Mouse (Mus musculus) gastrocnemius, postnatal 14 days (tissue): ENCODE data around the gene Gpr25. TPM values are rescaled to one million over a fixed set of nuclear protein-coding genes. Genes with fewer than 3 reads are reported as not detected.

ENCODE experiments used
- total RNA-seq, 2 experiments: library from RNA; stranded (reverse); gene quantifications; 2 replicates each; pipeline ENCODE4 v1.2.3; 2021

Gpr25 gene
- total RNA-seq, 2 experiments from 2014 or later = not detected

Other genes starting within 250 kb of the Gpr25 start
- gene Ascl5, start 210.1 kb downstream of the Gpr25 start, total RNA-seq = not detected
- 100 to 1,000 TPM; 557 to 583 TPM for gene Cacna1s, start 208.1 kb downstream of the Gpr25 start, total RNA-seq
- under 1 TPM; 0.40 to 0.76 TPM for gene Kif21b, start 129.5 kb downstream of the Gpr25 start, total RNA-seq
- not detected for gene Mroh3, start 48.0 kb downstream of the Gpr25 start, total RNA-seq
- gene Inava, start 26.6 kb downstream of the Gpr25 start, total RNA-seq = not detected
- 10 to 100 TPM; 14.7 to 15.8 TPM for gene Camsap2, start 85.2 kb upstream of the Gpr25 start, total RNA-seq
- 10 to 100 TPM; 11.5 to 13.3 TPM for gene Ddx59, start 154.4 kb upstream of the Gpr25 start, total RNA-seq
- 1 to 10 TPM in 1 of 2 experiments, under 1 TPM in 1; 0.92 to 1.3 TPM for gene Kif14, start 205.5 kb upstream of the Gpr25 start, total RNA-seq